Mouse (Mus musculus) embryonic stem cell, embryonic (primary cell): ENCODE data around the gene Naa16.

ENCODE experiments used
- CTCF ChIA-PET, 4 experiments: fragments of 300-600 bp in 2 of 4; fragments of 350-600 bp in 2 of 4; sonication (Branson Sonifier 250); formaldehyde crosslinking; loops; one replicate each; lab custom pipeline; 2022; ENCODE audit warnings: inconsistent platforms in 2 of 4; lab: Charles Lee
- POLR2A ChIA-PET, 4 experiments: fragments of 300-600 bp in 2 of 4; fragments of 350-600 bp in 2 of 4; sonication (Branson Sonifier 250); formaldehyde crosslinking; loops; one replicate each; lab custom pipeline; 2022; ENCODE audit warnings: antibody characterized with exemption in 4 of 4, inconsistent platforms in 1 of 4; lab: Charles Lee

Gene Naa16

DNA sequence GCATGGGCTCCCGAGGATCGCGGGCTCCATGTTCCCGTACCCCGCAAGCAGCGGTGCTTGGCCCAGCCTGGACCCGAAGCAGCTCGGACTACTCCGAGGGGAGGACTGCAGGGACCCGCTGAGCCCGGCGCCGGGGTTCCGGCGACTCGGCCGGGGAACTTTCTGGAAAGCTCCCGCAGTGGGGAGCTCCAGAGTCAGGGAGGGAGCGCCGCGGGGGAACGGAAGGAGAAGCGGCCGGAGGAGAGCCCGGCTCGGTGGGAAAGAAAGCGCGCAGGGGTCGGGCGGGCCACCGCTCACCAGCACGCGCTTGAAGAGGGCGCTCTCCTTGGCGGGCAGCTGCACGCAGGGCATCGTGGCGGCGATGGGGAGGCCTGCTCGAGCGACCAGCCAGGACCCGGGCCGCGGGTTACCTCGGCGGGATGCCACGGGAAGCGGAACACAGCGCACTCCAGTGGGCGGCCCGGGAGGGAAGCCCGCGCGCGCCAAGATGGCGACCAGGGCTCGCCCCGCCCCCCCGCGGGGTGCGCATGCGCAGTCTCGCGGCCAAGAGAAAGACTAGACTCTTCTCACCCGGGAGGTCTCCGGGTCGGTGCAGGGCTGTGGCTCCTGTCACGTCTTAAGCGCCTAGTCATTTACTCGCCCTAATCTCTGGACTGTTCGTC is at the start of gene Naa16:
TSS of gene Naa16 (minus strand) at position 514 of the 662 bp plus-strand sequence.
- POLR2A ChIA-PET = interaction anchor here in 3 of 4 experiments (0.6 to 4.0 kb wide), 60 partner anchors 8 to 721 kb away, joined by 3 to 39 read pairs (median 4); partner anchors contain the start of genes Sugt1 (in 3 of the 3), Elf1 (in 2 of the 3), Kbtbd6 (in 2 of the 3) and Wbp4 (in 2 of the 3)
- CTCF ChIA-PET = interaction anchor here in 2 of 4 experiments (0.5 to 1.6 kb wide), 6 partner anchors 21 to 225 kb away, joined by 3 to 7 read pairs (median 4); partner anchors contain the start of gene Sugt1 (in 1 of the 2)

DNA sequence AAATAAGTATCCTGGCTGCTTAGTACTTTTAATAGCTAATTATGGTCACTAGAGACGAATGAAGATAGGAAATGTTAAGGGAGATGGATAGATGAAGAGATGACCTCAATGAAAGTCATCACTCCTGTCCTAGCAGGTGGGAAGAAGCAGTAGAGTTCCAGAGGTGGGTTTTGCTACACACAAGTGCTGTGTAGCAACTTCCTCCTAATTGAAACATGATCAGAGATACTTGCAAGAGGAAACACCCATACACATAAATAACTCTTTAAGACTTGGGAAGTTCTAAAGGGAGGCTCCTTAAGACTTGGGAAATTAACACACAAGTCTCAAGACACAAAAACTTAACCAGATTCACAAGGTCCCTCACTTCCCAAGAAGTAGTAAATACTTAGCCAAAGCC is 43.5 kb upstream of the Naa16 start:
- ChIA-PET POLR2A (interaction anchor here in 1 of 4 experiments (0.7 to 1.9 kb wide), 2 partner anchors 16 to 17 kb away, joined by 3 to 5 read pairs; partner anchors contain the start of gene Kbtbd6), CTCF (no interaction called here)

DNA sequence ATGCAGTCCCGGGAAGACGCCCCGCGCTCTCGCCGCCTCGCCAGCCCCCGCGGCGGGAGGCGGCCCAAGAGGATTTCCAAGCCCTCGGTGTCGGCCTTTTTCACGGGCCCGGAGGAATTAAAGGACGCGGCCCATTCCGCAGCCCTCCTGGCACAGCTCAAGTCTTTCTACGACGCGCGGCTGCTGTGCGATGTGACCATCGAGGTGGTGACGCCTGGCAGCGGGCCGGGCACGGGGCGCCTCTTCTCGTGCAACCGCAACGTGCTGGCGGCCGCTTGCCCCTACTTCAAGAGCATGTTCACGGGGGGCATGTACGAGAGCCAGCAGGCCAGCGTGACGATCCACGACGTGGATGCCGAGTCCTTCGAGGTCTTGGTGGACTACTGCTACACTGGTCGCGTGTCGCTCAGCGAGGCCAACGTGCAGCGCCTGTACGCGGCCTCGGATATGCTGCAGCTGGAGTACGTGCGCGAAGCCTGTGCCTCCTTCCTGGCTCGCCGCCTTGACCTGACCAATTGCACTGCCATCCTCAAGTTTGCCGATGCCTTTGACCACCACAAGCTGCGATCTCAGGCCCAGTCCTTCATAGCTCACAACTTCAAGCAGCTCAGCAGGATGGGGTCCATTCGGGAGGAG is 36.3 kb upstream of the Naa16 start:
- CTCF ChIA-PET = interaction anchor here in 2 of 4 experiments (0.6 to 0.8 kb wide), 3 partner anchors 11 to 880 kb away, joined by 3 to 6 read pairs (median 3); no protein-coding TSS in a partner anchor
- POLR2A ChIA-PET = interaction anchor here (0.5 to 3.5 kb wide), 43 partner anchors 10 to 344 kb away, joined by 3 to 20 read pairs (median 4); partner anchors contain the start of genes Kbtbd6 (in 4 of the 4), Mtrf1 (in 2 of the 4), Sugt1 (in 2 of the 4) and Wbp4 (in 2 of the 4)

DNA sequence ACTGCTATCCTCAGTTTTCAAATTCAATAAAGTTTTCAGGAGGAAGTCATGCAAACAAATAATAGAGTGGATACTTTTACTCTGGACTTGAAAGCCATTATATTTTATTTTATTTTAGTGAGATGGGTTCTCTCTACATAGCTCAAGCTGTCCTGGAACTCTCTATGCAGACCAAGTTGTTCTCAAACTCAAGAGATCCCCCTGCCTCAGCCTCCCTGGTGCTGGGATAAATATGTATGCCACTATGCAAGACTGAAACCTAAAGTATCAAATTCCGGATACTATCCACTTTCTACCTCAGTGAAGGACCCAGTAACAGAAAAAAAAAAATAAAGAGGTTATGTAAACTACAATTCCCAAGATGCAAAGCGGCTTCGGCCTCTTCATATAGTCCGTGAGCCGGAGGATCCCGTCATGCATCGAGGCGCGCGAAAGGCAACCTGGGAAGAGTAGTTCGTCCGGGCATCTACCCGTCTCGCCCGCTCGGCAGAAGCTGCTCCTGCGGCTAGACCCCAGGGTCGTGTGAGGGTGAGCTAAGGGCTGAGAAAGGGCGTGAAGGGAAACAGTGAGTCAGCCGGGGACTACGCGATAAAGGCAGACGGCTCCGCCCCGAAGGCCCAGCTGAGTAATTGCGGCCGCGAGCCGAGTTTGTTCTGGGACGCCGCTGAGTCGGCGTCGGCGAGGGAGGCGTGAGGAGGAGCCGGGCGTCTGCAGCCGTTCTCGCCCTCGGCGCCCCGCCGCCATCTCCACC is 35.6 kb upstream of the Naa16 start, which contains the start of gene Kbtbd7:
TSS of gene Kbtbd7 (plus strand) at position 533 of the 751 bp plus-strand sequence.
- ChIA-PET CTCF (interaction anchor here in 2 of 4 experiments (0.6 to 0.8 kb wide), 4 partner anchors 10 to 879 kb away, joined by 3 to 6 read pairs (median 4); partner anchors contain the start of gene Mtrf1 (in 1 of the 2)), POLR2A (interaction anchor here (0.5 to 3.5 kb wide), 45 partner anchors 9 to 345 kb away, joined by 3 to 20 read pairs (median 4); partner anchors contain the start of genes Kbtbd6 (in 4 of the 4), Mtrf1 (in 2 of the 4), Sugt1 (in 2 of the 4) and Wbp4 (in 2 of the 4))

DNA sequence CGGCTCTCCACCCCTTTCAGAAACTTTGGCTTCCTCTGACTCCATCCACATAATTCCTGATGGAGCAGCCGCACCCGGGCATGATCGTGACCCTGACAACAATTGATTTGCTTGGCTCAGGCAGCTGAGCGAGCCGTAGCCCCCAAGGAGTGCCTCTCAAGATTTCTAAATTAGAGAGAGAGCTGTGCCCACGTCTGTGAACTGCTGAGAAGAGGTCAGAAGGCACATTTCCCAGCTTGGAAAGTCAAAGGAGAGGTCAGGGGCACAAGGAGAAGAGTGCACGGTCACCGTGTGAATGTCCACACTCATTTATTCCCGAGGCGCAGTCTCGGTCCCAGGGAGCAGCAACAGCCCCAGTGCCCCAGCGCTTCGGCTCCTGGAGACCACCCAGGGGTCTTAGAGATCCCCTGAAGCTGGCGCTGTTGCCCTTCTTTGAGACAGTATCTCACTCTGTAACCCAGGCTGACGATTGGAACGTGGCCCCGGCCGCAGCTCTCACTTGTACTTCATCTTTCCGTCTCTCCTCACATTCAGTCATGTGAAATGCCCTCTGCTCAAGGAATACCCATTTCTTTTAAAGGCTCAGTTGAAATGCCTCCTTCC is 29.6 kb upstream of the Naa16 start:
- CTCF ChIA-PET = no interaction called here
- POLR2A ChIA-PET = interaction anchor here in 1 of 4 experiments (0.6 to 2.2 kb wide), 6 partner anchors 10 to 90 kb away, joined by 3 to 11 read pairs (median 4); partner anchors contain the start of gene Naa16

DNA sequence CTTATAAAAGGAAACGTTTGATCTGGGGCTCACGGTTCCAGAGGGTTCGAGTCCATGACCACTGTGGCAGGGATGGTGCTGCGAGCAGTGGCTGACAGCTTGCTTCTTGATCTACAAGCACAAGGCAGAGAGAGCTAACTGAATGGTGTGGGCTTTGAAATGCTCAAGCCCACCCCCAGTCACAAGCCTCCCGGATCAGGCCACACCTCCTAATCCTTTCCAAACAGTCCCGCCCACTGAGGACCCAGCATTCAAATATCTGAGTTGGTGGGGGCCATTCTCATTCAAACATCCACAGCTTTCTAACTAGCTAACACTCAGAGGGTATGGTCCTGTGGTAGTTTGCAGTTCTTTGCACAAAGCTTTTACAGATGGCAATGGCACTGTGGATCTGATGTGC is 22.5 kb upstream of the Naa16 start:
- ChIA-PET CTCF (interaction anchor here in 1 of 4 experiments (1.0 kb wide), 1 partner anchor 55 kb away, joined by 3 read pairs; no protein-coding TSS in a partner anchor), POLR2A (interaction anchor here in 2 of 4 experiments (1.0 to 4.0 kb wide), 6 partner anchors 11 to 174 kb away, joined by 3 to 22 read pairs (median 6); partner anchors contain the start of genes Kbtbd7 (in 1 of the 2), Mtrf1 (in 1 of the 2), Naa16 (in 1 of the 2) and Sugt1 (in 1 of the 2))

DNA sequence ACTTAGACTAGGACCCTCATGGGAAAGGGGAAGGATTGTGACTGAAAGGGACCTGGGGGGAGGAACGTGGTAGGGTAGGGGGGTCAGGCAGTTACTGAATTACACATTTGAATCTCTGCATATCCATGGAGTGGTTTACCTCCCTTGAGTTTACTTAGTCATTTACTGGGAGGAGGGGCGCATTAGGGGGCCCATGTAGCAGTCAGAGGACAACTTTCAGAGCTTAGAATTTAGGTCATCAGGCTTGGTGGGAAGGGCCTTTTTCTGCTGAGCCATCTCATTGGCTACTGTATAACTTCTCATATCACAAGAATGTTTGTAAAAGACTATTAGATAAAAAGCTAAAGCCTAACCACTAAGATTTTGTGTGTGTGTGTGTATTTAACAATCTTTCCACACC is 20.1 kb upstream of the Naa16 start:
- CTCF ChIA-PET = interaction anchor here in 1 of 4 experiments (1.2 kb wide), 1 partner anchor 21 kb away, joined by 7 read pairs; no protein-coding TSS in a partner anchor
- POLR2A ChIA-PET = interaction anchor here in 2 of 4 experiments (0.6 to 4.0 kb wide), 8 partner anchors 10 to 70 kb away, joined by 3 to 22 read pairs (median 4); partner anchors contain the start of genes Kbtbd7 (in 2 of the 2), Mtrf1 (in 1 of the 2) and Naa16 (in 1 of the 2)

DNA sequence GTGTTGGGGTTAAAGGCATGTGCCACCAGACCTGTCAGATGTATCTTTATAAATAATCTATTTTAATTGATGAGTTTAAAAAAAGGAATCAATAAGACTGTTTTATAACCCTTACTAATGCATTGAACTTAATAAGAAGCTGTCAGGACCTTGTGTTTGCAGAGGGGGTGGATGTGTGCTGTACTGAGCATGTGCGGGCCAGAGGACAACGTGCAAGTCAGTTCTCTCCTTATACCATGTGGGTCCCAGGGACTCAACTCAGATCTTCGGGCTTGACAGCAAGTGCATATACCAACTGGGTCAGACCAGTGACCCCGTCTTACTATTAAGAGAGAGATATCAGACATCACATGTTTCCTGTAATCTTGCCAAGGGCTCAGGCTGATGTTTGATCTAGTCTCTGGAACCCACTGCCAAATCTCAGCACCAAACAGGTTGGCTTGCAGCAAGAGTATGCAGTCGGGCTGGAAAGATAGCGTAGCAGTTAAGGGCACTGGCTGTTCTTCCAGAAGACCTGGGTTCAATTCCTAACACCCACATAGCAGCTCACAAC is 18.8 kb upstream of the Naa16 start:
- POLR2A ChIA-PET = interaction anchor here in 2 of 4 experiments (1.0 to 4.0 kb wide), 3 partner anchors 11 to 19 kb away, joined by 3 to 22 read pairs (median 4); partner anchors contain the start of genes Mtrf1 (in 1 of the 2) and Naa16 (in 1 of the 2)
- CTCF ChIA-PET = no interaction called here

DNA sequence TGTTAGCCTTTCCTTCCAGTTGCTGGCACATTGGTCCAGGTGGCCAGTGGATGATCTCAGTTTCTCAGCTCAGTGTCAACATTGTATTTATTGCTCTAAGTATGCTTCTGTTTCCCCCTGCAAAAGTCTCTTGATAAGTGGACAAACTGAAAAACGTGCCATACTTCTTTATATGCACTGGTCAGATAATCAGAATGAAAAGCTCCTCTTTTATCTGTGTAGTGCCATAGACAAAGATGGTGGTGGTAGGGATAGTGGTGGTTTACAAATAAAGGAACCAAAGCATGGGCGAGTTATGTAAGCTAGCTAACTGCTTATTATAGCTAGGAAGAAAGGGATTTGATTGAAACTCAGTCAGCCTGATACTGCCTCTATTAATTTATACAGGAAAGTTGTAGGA is 17.1 kb upstream of the Naa16 start:
- POLR2A ChIA-PET = interaction anchor here in 2 of 4 experiments (0.9 to 1.6 kb wide), 3 partner anchors 10 to 56 kb away, joined by 3 to 4 read pairs (median 3); partner anchors contain the start of genes Kbtbd7 (in 1 of the 2) and Mtrf1 (in 1 of the 2)
- CTCF ChIA-PET = no interaction called here

DNA sequence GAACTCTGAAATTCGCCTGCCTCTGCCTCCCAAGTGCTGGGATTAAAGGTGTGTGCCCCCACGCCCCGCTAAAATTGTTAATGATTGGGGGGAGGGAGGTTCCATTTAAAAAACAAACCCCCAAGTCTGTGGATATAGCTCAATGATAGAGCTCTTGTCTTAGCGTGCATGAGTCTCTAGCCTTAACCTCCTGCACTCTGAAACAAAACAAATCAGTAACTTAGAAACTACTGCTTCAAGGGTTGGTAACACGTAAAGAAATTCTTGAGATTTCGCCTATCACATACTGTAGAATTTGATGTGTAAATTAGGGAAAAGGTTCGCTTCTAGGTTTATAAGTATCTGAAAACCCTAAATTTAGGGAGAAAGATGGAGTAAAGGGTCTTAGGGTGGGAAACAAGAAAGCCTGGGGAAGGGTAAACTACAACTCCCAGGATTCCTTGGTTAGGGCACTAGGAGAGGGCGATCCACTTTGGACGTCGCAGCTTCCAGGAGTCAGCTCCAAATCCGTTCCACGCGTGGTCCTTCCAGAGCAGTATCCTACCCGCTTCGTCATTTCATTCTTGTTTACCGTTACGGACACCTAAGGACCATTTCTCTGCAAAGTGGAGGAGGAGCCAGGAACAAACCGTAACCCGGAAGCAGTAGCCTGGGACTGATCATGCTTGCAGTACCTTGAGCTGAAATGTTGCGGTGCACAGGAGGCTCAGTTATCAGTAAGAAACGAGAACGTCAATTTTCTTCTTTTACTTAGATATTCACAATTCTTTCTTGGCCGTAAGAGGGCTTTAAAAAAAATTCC is 6.9 kb upstream of the Naa16 start, which contains the start of gene Mtrf1:
TSS of gene Mtrf1 (plus strand) at position 452 of the 802 bp plus-strand sequence.
- CTCF ChIA-PET = interaction anchor here in 2 of 4 experiments (0.5 to 1.0 kb wide), 2 partner anchors 29 to 92 kb away, joined by 3 to 4 read pairs; partner anchors contain the start of gene Kbtbd7 (in 1 of the 2)
- POLR2A ChIA-PET = interaction anchor here (0.6 to 2.5 kb wide), 25 partner anchors 7 to 374 kb away, joined by 3 to 22 read pairs (median 4); partner anchors contain the start of genes Kbtbd7 (in 3 of the 4), Elf1 (in 1 of the 4), Naa16 (in 1 of the 4) and Pcdh8 (in 1 of the 4)

DNA sequence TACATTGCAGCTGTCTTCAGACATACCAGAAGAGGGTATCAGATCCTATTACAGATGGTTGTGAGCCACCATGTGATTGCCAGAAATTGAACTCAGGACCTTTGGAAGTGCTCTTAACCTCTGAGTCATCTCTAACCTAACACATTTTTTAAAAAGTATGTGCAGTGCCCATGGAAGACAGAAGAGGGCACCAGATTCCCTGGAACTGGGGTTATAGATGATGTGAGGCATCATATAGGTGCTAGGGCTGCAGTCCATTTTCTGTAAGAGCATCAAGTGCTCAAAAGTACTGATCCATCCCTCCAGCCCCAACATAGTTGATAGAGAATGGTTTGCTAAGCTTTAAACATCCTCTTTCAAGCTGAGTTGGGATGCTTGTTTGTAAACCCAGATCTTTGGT is 4.0 kb upstream of the Naa16 start:
- ChIA-PET CTCF (no interaction called here), POLR2A (interaction anchor here in 1 of 4 experiments (0.9 to 1.4 kb wide), 3 partner anchors 32 to 230 kb away, joined by 3 read pairs; partner anchors contain the start of gene Kbtbd7)

DNA sequence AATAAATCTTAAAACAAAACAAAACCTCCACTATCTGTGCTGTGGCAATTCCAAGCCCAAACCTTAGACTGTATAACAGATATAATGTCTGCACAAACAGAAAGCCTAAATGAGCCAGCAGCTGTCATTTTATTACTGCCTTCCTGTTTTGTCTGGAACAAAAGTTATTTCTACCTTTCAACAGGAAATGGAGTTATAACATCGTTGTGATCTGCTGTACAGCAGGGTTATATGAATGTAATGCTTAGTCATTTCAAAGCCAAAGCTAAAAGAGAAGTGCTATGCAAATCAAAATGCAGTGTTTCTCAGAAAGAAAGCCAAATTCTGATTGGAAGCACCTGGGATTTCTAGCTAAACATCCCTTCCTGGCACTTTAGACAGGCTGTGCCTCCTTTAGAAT is 2.7 kb upstream of the Naa16 start:
- ChIA-PET CTCF (no interaction called here), POLR2A (interaction anchor here in 1 of 4 experiments (1.1 to 1.4 kb wide), 3 partner anchors 64 to 93 kb away, joined by 3 read pairs; no protein-coding TSS in a partner anchor)

DNA sequence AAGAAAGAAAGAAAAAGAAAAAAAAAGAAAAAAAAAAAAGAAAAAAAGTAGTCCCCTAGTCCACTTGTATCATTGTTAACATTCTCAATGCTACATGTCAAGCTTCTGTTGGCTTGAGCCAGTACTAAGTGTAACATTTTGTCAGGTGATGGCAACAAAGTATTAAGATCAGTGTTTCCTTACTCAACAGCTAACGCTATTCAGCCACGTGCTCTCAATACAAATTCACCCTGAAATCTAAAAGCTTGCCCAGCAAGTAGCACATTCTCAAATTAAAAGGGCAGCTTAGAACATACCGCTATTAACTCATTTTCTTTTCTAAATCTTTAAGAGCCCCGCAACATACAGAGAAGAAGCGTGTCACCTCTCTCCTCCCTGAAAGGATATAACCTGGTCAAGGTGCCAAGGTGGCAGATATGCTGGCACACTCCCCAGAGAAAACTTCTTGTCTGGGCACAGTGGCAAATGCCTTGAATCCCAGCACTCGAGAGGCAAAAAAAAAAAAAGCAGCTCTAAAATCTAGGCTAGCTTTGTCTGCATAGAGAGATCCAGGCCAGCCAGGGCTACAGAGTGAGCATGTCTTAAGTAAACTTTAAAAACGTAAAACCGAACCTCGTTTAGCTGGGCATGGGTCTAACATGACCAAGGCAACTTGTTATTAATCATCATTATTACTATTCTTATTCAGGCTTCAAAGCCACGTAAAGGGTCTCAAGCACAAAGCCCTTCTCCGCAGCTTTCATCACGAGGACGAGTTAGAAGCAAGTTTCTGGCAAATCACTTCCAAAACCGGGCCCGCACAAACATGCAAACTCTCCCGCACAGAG is 927 bp downstream of the Naa16 start:
- POLR2A ChIA-PET = interaction anchor here (0.6 to 4.0 kb wide), 67 partner anchors 8 to 720 kb away, joined by 3 to 39 read pairs (median 4); partner anchors contain the start of genes Sugt1 (in 3 of the 4), Elf1 (in 2 of the 4), Wbp4 (in 2 of the 4) and Dgkh (in 1 of the 4)
- CTCF ChIA-PET = interaction anchor here in 3 of 4 experiments (0.5 to 1.6 kb wide), 6 partner anchors 21 to 869 kb away, joined by 3 to 7 read pairs (median 4); partner anchors contain the start of gene Sugt1 (in 1 of the 3)

DNA sequence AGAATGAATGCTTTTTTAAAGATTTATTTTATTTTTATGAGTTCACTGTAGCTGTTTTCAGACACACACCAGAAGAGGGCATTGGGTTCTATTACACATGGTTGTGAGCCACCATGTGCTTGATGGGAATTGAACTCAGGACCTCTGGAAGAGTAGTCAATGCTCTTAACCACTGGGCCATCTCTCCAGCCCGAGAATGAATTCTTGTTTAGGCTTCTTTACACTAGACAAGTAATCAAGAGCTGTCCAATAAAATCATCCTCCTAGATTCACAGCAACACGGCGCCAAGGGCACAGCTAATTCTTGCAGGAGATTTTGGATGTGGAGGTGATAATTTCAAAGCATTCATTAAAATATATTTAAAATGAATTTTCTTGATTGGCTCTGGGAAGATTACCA is 2.3 kb downstream of the Naa16 start:
- CTCF ChIA-PET = no interaction called here
- POLR2A ChIA-PET = interaction anchor here in 2 of 4 experiments (0.7 to 4.0 kb wide), 9 partner anchors 8 to 247 kb away, joined by 3 to 39 read pairs (median 5); partner anchors contain the start of genes Elf1 (in 1 of the 2) and Wbp4 (in 1 of the 2)
